Mouse (Mus musculus) embryonic facial prominence, embryonic 10.5 days (tissue): ENCODE results near the gene Slc25a38. TPM values are rescaled to one million over a fixed set of nuclear protein-coding genes. Genes with fewer than 3 reads are reported as not detected.
"Not testable (repeated sequence)": the region's sequence is repeated elsewhere in the genome, so short reads cannot be mapped to it uniquely, and the experiment has no call there.

Experiments
- DNase-seq: peaks from one replicate; pipeline ENCODE4 v3.0.0-alpha.2; 2017; ENCODE audit warnings: low spot score
- H3K27ac ChIP-seq: fragments of 300-500 bp; sonication (generic); replicated peaks from 2 replicates; pipeline ENCODE4 v1.5.1; 2016; ENCODE audit warnings: mild to moderate bottlenecking
- H3K27me3 ChIP-seq: fragments of 300-500 bp; sonication (generic); replicated peaks from 2 replicates; pipeline ENCODE4 v1.6.1; 2016; ENCODE audit warnings: low read depth, mild to moderate bottlenecking; ENCODE audit not compliant: poor library complexity, severe bottlenecking
- H3K36me3 ChIP-seq: fragments of 300-500 bp; sonication (generic); replicated peaks from 2 replicates; pipeline ENCODE4 v1.6.1; 2016; ENCODE audit warnings: mild to moderate bottlenecking, moderate library complexity
- H3K4me1 ChIP-seq: fragments of 300-500 bp; sonication (generic); 2 replicates; pipeline ENCODE4 v1.6.1; 2016
- H3K4me3 ChIP-seq: fragments of 300-500 bp; sonication (generic); 2 replicates; pipeline ENCODE4 v1.5.1; 2016; ENCODE audit warnings: mild to moderate bottlenecking, moderate library complexity
- H3K9me3 ChIP-seq: fragments of 300-500 bp; sonication (generic); 2 replicates; pipeline ENCODE4 v1.6.1; 2016; ENCODE audit warnings: mild to moderate bottlenecking
- WGBS: fragments of 180-500 bp; shearing (Covaris S2); methylation state at CpG from one replicate; pipeline ENCODE4 v1.1.7; 2016; 5-methylcytosine and 5-hydroxymethylcytosine counted together
- polyA plus RNA-seq: library from polyadenylated mRNA; unstranded; fragments of >200 nt; fragmentation: Nextera tagmentation; extraction: Ambion mirVana; gene quantifications from 2 replicates; pipeline ENCODE4 v1.2.1, GENCODE M21; 2016

Gene Slc25a38
- polyA plus RNA-seq, 1 experiment from 2014 or later, result 46.3 TPM

GRCm38 (mm10) chr9:120081967-120082366 is 28.2 kb upstream of the Slc25a38 start:
- WGBS, result 87% methylated on average over 5 of the region's 5 CpGs
- no peak for DNase-seq
- Histone ChIP-seq H3K4me3 (no peak overlapping the region), H3K4me1 (no peaks in the 10 kb centered on the region; the same call in 1 of the 2 replicates), H3K9me3 (no peaks in the 10 kb centered on the region), H3K27me3 (no peaks in the 10 kb centered on the region), H3K27ac (no peak overlapping the region), H3K36me3 (no peaks in the 10 kb centered on the region)

GRCm38 (mm10) chr9:120082691-120083090 is 27.5 kb upstream of the Slc25a38 start:
- H3K27ac ChIP-seq, result no peak overlapping the region
- no peak for DNase-seq
- no peaks in the 10 kb centered on the region; the same call in 1 of the 2 replicates for H3K4me1 ChIP-seq
- H3K9me3 ChIP-seq, result no peaks in the 10 kb centered on the region
- 86% methylated on average over 4 of the region's 4 CpGs for WGBS
- no peaks in the 10 kb centered on the region for H3K27me3 ChIP-seq
- H3K4me3 ChIP-seq, result no peak overlapping the region
- H3K36me3 ChIP-seq, result no peaks in the 10 kb centered on the region

GRCm38 (mm10) chr9:120083158-120083894 is 26.8 kb upstream of the Slc25a38 start:
- Histone ChIP-seq H3K4me1 (no peaks in the 10 kb centered on the region; the same call in 1 of the 2 replicates), H3K27ac (no peak overlapping the region), H3K27me3 (no peaks in the 10 kb centered on the region), H3K9me3 (no peaks in the 10 kb centered on the region), H3K36me3 (no peaks in the 10 kb centered on the region), H3K4me3 (no peak overlapping the region)
- WGBS, result 83% methylated on average over 18 of the region's 18 CpGs
- no peak for DNase-seq

- no peaks in the 10 kb centered on the region; the same call in 1 of the 2 replicates for H3K4me1 ChIP-seq
- H3K4me3 ChIP-seq, result no peak overlapping the region
- WGBS, result 90% methylated on average over 9 of the region's 9 CpGs
- DNase-seq, result no peak
- no peak overlapping the region for H3K27ac ChIP-seq
- no peaks in the 10 kb centered on the region for H3K36me3 ChIP-seq
- no peaks in the 10 kb centered on the region for H3K27me3 ChIP-seq
- no peaks in the 10 kb centered on the region for H3K9me3 ChIP-seq
Measured at GRCm38 (mm10) chr9:120084406-120084805, 25.8 kb upstream of the Slc25a38 start.

GRCm38 (mm10) chr9:120089125-120089524 is 21.0 kb upstream of the Slc25a38 start:
- no peaks in the 10 kb centered on the region for H3K36me3 ChIP-seq
- H3K27me3 ChIP-seq, result no peaks in the 10 kb centered on the region
- no peak overlapping the region for H3K4me3 ChIP-seq
- H3K9me3 ChIP-seq, result no peaks in the 10 kb centered on the region
- no peaks in the 10 kb centered on the region for H3K4me1 ChIP-seq
- WGBS, result 81% methylated on average over 7 of the region's 7 CpGs
- DNase-seq, result no peak
- no peak overlapping the region for H3K27ac ChIP-seq

- no peak overlapping the region for H3K4me3 ChIP-seq
- no peaks in the 10 kb centered on the region for H3K9me3 ChIP-seq
- DNase-seq, result no peak
- no peaks in the 10 kb centered on the region for H3K27me3 ChIP-seq
- 87% methylated on average over 10 of the region's 10 CpGs for WGBS
- no peaks in the 10 kb centered on the region for H3K4me1 ChIP-seq
- H3K36me3 ChIP-seq, result no peaks in the 10 kb centered on the region
- no peak overlapping the region for H3K27ac ChIP-seq
Measured at GRCm38 (mm10) chr9:120091086-120091485, 19.1 kb upstream of the Slc25a38 start.

GRCm38 (mm10) chr9:120091696-120092238 is 18.4 kb upstream of the Slc25a38 start, which contains the start of gene Ccr8:
Gene Ccr8 (plus strand): TSS chr9:120092114.
- no peak within 1 kb of the TSS for H3K4me3 ChIP-seq
- no peaks in the 10 kb centered on the region for H3K36me3 ChIP-seq
- H3K4me1 ChIP-seq, result no peaks in the 10 kb centered on the region
- no peak for DNase-seq
- no peaks in the 10 kb centered on the region for H3K9me3 ChIP-seq
- 83% methylated on average over 5 of the region's 5 CpGs for WGBS
- no peaks in the 10 kb centered on the region for H3K27me3 ChIP-seq
- no peak within 1 kb of the TSS for H3K27ac ChIP-seq

- H3K36me3 ChIP-seq, result no peaks in the 10 kb centered on the region
- no peak for DNase-seq
- no peaks in the 10 kb centered on the region for H3K27me3 ChIP-seq
- 88% methylated on average over 13 of the region's 13 CpGs for WGBS
- H3K9me3 ChIP-seq, result no peaks in the 10 kb centered on the region
- 0 out of 2 replicates have a peak, but pooled peaks cover 4% of the 10 kb centered on the region for H3K4me1 ChIP-seq
- no peak overlapping the region for H3K27ac ChIP-seq
- H3K4me3 ChIP-seq, result no peak overlapping the region
Measured at GRCm38 (mm10) chr9:120093701-120094100, 16.5 kb upstream of the Slc25a38 start.

GRCm38 (mm10) chr9:120095886-120096285 is 14.3 kb upstream of the Slc25a38 start:
- Histone ChIP-seq H3K4me3 (no peak overlapping the region), H3K27me3 (no peaks in the 10 kb centered on the region), H3K36me3 (no peaks in the 10 kb centered on the region), H3K9me3 (no peaks in the 10 kb centered on the region), H3K4me1 (0 out of 2 replicates have a peak, but pooled peaks cover 4% of the 10 kb centered on the region), H3K27ac (no peak overlapping the region)
- DNase-seq, result no peak
- WGBS, result 71% methylated on average over 7 of the region's 7 CpGs

GRCm38 (mm10) chr9:120098682-120099081 is 11.5 kb upstream of the Slc25a38 start:
- peak; percentile 63 for DNase-seq
- Histone ChIP-seq H3K27ac (no peak overlapping the region), H3K36me3 (no peaks in the 10 kb centered on the region), H3K9me3 (peaks cover 19% of the 10 kb centered on the region; the same call in 1 of the 2 replicates), H3K27me3 (no peaks in the 10 kb centered on the region), H3K4me1 (0 out of 2 replicates have a peak, but pooled peaks cover 4% of the 10 kb centered on the region), H3K4me3 (no peak overlapping the region)
- WGBS, result 21% methylated on average over 7 of the region's 7 CpGs

GRCm38 (mm10) chr9:120099304-120099703 is 10.9 kb upstream of the Slc25a38 start:
- Histone ChIP-seq H3K4me1 (0 out of 2 replicates have a peak, but pooled peaks cover 4% of the 10 kb centered on the region), H3K9me3 (peaks cover 24% of the 10 kb centered on the region; the same call in 1 of the 2 replicates), H3K36me3 (no peaks in the 10 kb centered on the region), H3K27ac (no peak overlapping the region), H3K4me3 (no peak overlapping the region), H3K27me3 (no peaks in the 10 kb centered on the region)
- no peak for DNase-seq
- WGBS, result 88% methylated on average over 8 of the region's 8 CpGs

- no peak for DNase-seq
- H3K27ac ChIP-seq, result no peak overlapping the region
- H3K4me3 ChIP-seq, result no peak overlapping the region
- peaks cover 25% of the 10 kb centered on the region; the same call in 1 of the 2 replicates for H3K9me3 ChIP-seq
- WGBS, result 96% methylated on average over 2 of the region's 2 CpGs
- H3K4me1 ChIP-seq, result 0 out of 2 replicates have a peak, but pooled peaks cover 4% of the 10 kb centered on the region
- H3K36me3 ChIP-seq, result no peaks in the 10 kb centered on the region
- H3K27me3 ChIP-seq, result no peaks in the 10 kb centered on the region
Measured at GRCm38 (mm10) chr9:120101165-120101564, 9.0 kb upstream of the Slc25a38 start.

- H3K4me1 ChIP-seq, H3K9me3 ChIP-seq, H3K36me3 ChIP-seq, DNase-seq, H3K27me3 ChIP-seq, H3K4me3 ChIP-seq, H3K27ac ChIP-seq: not testable (repeated sequence)
- 94% methylated on average over 12 of the region's 12 CpGs for WGBS
Measured at GRCm38 (mm10) chr9:120108953-120109352, 1.2 kb upstream of the Slc25a38 start.
